Mouse (Mus musculus) erythroblast, embryonic 14.5 days (primary cell): ENCODE measurements around the gene Sae1.

Experiments
- GATA1 ChIP-seq: IDR thresholded peaks from 2 replicates; pipeline ENCODE4 v1.6.1; 2012; ENCODE audit warnings: low read length, inconsistent platforms, mixed read lengths
- TAL1 ChIP-seq: IDR thresholded peaks from 3 replicates; pipeline ENCODE4 v1.6.1; 2012; ENCODE audit warnings: low read length, inconsistent platforms, mixed read lengths

GRCm38 (mm10) chr7:16364319-16364718 is 23.3 kb downstream of the Sae1 start:
- TF ChIP-seq GATA1 (no peak), TAL1 (no peak)
